Mouse (Mus musculus) kidney, postnatal 25 days (tissue): ENCODE data around the gene Ankrd42.
A peak's percentile ranks its signal among the peaks of the same experiment; 100 is the strongest.

Source experiments
- DNase-seq, 2 experiments: peaks; one replicate each; pipeline ENCODE4 v3.0.0; 2021; ENCODE audit warnings: mixed read lengths in 2 of 2

Ankrd42 gene

GRCm38 (mm10) chr7:92560986-92561876 is 75.7 kb downstream of the Ankrd42 start, which contains the start of gene Ccdc90b:
TSS of gene Ccdc90b (plus strand) at chr7:92561149.
- peak; percentile 87 to 95 for DNase-seq

GRCm38 (mm10) chr7:92558744-92559143 is 78.2 kb downstream of the Ankrd42 start:
- no peak for DNase-seq

- peak in 1 of 2 experiments; percentile 55 for DNase-seq
These were observed 86.0 kb downstream of the Ankrd42 start for GRCm38 (mm10) chr7:92550990-92551392.

- no peak for DNase-seq
These were observed 86.5 kb downstream of the Ankrd42 start for GRCm38 (mm10) chr7:92550248-92550989.

GRCm38 (mm10) chr7:92546763-92547162 is 90.2 kb downstream of the Ankrd42 start:
- no peak for DNase-seq

GRCm38 (mm10) chr7:92532351-92533036 is 104.4 kb downstream of the Ankrd42 start:
- no peak for DNase-seq
